Mouse (Mus musculus) testis, adult 2 months (tissue): ENCODE data around the gene Itga7. TPM values are rescaled to one million over a fixed set of nuclear protein-coding genes. Genes with fewer than 3 reads are reported as not detected.

ENCODE experiments used
- H3K27ac ChIP-seq: fragments of 200-500 bp; 2 replicates; pipeline ENCODE4 v1.5.1; 2012; ENCODE audit warnings: low read depth, low read length; ENCODE audit not compliant: control insufficient read depth, insufficient read depth
- H3K27me3 ChIP-seq: fragments of 200-500 bp; 2 replicates; pipeline ENCODE4 v1.6.1; 2012; ENCODE audit warnings: mild to moderate bottlenecking, low read length, moderate library complexity; ENCODE audit not compliant: control insufficient read depth, insufficient read depth
- H3K36me3 ChIP-seq: fragments of 200-500 bp; 2 replicates; pipeline ENCODE4 v1.6.1; 2012; ENCODE audit warnings: mild to moderate bottlenecking, low read length; ENCODE audit not compliant: control insufficient read depth, insufficient read depth
- H3K4me1 ChIP-seq: fragments of 200-500 bp; 2 replicates; pipeline ENCODE4 v1.6.1; 2012; ENCODE audit warnings: low read length; ENCODE audit not compliant: control insufficient read depth, insufficient read depth
- H3K4me3 ChIP-seq: fragments of 200-500 bp; 2 replicates; pipeline ENCODE4 v1.5.1; 2012; ENCODE audit warnings: low read depth, mild to moderate bottlenecking, low read length, moderate library complexity, mixed read lengths; ENCODE audit not compliant: control insufficient read depth
- CTCF ChIP-seq: fragments of 200-500 bp; IDR thresholded peaks from 2 replicates; pipeline ENCODE4 v1.5.1; 2012; ENCODE audit warnings: low read depth, mild to moderate bottlenecking, inconsistent platforms, low read length, moderate library complexity; ENCODE audit not compliant: control insufficient read depth, insufficient read depth, insufficient replicate concordance
- POLR2A ChIP-seq: fragments of 200-500 bp; IDR thresholded peaks from 2 replicates; pipeline ENCODE4 v1.6.1; 2012; ENCODE audit warnings: low read depth, mild to moderate bottlenecking, inconsistent platforms, low read length, moderate library complexity; ENCODE audit not compliant: control insufficient read depth
- polyA plus RNA-seq: library from polyadenylated mRNA; depleted of rRNA; stranded (reverse); fragments of >200 nt; gene quantifications from 2 replicates; pipeline ENCODE4 v1.2.3, GENCODE M21; 2012

Itga7 gene
- polyA plus RNA-seq, 1 experiment = 19.1 TPM

DNA sequence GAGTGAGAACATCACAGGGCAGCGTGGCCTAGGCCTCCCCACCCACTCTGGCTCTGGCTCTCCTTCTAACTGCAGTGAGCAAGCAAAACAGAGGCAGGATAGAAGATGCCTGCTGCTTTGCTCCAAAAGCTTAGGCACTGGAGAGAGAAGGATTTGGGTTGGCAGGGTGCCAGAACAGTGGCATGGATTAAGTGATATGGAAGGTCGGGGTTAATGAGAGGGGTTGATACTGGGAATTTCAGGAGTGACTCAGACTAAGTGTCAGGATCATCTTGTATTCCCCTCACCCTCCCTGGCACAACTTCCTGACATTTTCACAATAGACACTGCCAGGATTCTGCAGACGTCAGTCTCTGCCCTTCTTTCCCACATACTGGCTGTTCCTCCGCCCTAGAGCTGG, 5.3 kb upstream of the Itga7 start:
- Histone ChIP-seq H3K4me3 (no peak overlapping the region), H3K4me1 (peaks cover 5% of the 10 kb centered on the region), H3K27ac (no peak overlapping the region), H3K27me3 (no peaks in the 10 kb centered on the region), H3K36me3 (no peaks in the 10 kb centered on the region)
- no peak for TF ChIP-seq POLR2A
- no peak for TF ChIP-seq CTCF

GRCm38 (mm10) chr10:128929638-128930378, 3.8 kb upstream of the Itga7 start:
- no peak overlapping the region for H3K27ac ChIP-seq
- H3K27me3 ChIP-seq = 0 out of 2 replicates have a peak, but pooled peaks cover 2% of the 10 kb centered on the region

DNA sequence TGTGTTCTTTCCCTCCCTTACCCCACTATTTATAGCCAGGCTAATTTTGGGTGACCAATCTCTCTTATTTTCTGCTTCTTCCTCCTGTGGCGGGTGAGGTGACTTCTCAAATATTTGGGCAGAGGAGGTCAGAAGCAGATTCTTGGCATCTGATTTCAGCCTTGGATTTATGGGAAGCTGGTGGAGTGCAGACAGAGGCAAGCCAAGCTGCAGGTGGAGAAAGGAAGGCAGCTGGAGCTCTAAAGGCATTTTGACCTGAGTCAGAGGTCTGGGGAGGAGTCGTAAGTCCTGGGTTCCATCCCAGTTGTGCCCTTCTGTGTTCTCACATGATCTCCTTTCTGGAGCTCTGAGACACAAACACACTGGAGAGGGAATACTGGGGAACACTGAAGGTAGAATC, 2.2 kb upstream of the Itga7 start:
- peaks cover 10% of the 10 kb centered on the region for H3K4me1 ChIP-seq
- TF ChIP-seq CTCF (no peak), POLR2A (no peak)
- no peaks in the 10 kb centered on the region for H3K36me3 ChIP-seq
- H3K4me3 ChIP-seq = no peak overlapping the region
- 0 out of 2 replicates have a peak, but pooled peaks cover 2% of the 10 kb centered on the region for H3K27me3 ChIP-seq
- H3K27ac ChIP-seq = no peak overlapping the region

More at GRCm38 (mm10) chr10:128929638-128930378, 3.8 kb upstream of the Itga7 start:
- H3K36me3 ChIP-seq = no peaks in the 10 kb centered on the region
- no peak overlapping the region for H3K4me3 ChIP-seq
- TF ChIP-seq POLR2A (no peak), CTCF (no peak)
- H3K4me1 ChIP-seq = peaks cover 10% of the 10 kb centered on the region

DNA sequence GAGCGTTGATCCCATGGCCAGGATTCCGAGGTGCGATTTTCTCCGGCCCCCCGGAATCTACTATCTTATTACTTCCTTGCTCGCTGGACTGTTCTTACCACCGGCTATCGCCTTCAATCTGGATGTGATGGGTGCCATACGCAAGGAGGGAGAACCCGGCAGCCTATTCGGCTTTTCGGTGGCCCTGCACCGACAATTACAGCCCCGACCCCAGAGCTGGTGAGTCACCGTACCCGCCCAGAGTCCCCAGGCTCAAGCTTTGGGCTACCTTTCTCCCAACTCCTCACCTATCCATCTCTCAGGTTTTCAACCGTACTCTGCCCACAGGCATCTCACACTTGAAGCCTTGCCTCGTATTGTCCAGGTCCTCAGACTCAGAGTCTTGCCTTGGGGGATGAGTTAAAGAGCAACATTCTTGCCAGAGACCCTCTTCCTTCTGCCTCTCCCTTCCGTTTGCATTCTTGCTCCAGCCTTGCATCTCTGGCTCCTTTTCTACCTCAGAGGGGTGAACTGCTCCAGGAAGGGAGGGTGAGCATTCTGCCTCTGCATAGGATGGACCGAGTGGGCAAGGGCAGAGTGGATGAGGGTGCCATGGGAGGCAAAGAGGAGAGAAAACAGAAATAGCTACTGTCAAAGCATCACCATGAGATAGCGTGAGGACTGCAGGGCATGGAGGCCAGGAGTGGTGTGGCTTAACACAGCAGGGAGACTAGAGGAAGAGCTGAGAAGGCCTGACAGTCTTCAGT, 531 bp downstream of the Itga7 start:
- Histone ChIP-seq H3K4me3 (peak overlapping the region; percentile 70), H3K4me1 (peaks cover 10% of the 10 kb centered on the region), H3K36me3 (no peaks in the 10 kb centered on the region), H3K27ac (no peak overlapping the region), H3K27me3 (0 out of 2 replicates have a peak, but pooled peaks cover 2% of the 10 kb centered on the region)
- TF ChIP-seq CTCF (no peak), POLR2A (no peak)

GRCm38 (mm10) chr10:128934997-128935787, 1.6 kb downstream of the Itga7 start:
- 0 out of 2 replicates have a peak, but pooled peaks cover 2% of the 10 kb centered on the region for H3K27me3 ChIP-seq
- TF ChIP-seq POLR2A (no peak), CTCF (no peak)
- no peaks in the 10 kb centered on the region for H3K36me3 ChIP-seq
- peaks cover 10% of the 10 kb centered on the region for H3K4me1 ChIP-seq
- no peak overlapping the region for H3K4me3 ChIP-seq
- H3K27ac ChIP-seq = no peak overlapping the region

DNA sequence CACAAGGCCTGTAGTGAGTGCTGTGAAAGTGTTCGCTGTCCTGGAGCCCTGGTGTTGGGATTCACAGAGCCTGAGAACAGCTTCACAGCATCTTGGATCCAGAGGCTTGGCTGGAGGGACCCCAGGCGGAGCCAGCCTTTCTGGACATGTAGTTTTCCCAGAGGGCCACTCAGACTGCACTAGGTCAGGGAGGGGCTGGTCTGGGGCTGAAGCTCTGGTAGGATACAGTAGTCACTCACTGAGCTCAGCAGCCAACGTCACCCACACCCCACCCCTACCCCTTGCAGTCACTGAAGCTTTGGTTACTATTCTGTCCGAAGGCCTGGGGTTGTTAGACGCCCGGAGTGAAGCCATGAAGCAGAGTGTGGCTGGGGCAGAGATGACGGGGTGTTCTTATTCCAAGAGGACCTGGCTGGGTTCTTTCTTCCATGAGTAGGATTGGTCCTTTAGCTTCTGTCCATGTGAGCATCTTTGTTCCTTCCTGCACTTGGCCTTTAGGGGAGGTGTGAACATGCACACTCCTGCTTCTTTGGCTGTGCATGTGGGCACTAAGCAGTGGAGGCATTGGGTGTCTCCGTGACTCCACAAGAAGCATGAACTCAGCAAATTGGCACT, 2.3 kb downstream of the Itga7 start:
- Histone ChIP-seq H3K27me3 (0 out of 2 replicates have a peak, but pooled peaks cover 2% of the 10 kb centered on the region), H3K36me3 (no peaks in the 10 kb centered on the region), H3K4me3 (no peak overlapping the region), H3K4me1 (peaks cover 10% of the 10 kb centered on the region), H3K27ac (no peak overlapping the region)
- no peak for TF ChIP-seq POLR2A
- no peak for TF ChIP-seq CTCF
